Mouse (Mus musculus) liver (tissue): ENCODE measurements around the gene Olfr1404.
"Not testable (repeated sequence)": the region's sequence is repeated elsewhere in the genome, so short reads cannot be mapped to it uniquely, and the experiment has no call there.

Source experiments
- DNase-seq: peaks from one replicate; pipeline ENCODE4 v3.0.0-alpha.2; 2020; ENCODE audit warnings: mixed read lengths

Olfr1404 gene

GRCm38 (mm10) chr1:173212092-173212491, at the start of gene Olfr1404:
Olfr1404 (plus strand) TSS chr1:173212392.
- no peak for DNase-seq

GRCm38 (mm10) chr1:173174154-173174842, 37.9 kb upstream of the Olfr1404 start:
- no peak for DNase-seq

DNA sequence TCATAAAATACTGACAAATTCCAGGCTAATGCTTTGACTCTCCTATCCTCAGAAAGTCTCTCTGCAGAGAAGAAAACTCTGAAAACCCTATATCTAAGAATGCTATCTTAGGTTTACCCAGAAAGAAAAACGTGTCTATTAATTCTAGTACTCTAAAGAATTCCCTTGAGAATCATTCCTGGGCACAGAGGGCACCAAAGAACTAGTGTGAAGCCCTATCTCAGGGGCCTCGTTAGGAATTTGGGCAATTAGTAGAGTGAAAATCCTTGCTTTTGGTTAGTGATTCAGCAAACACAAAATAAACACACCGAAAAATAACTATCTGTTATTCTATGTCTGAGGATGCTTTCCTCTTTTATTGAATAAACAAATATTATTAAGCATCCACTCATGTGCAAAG, 21.7 kb upstream of the Olfr1404 start, which contains the start of gene Olfr1406:
Gene Olfr1406 (minus strand): TSS at position 101 of the 400 bp plus-strand sequence.
- no peak for DNase-seq

DNA sequence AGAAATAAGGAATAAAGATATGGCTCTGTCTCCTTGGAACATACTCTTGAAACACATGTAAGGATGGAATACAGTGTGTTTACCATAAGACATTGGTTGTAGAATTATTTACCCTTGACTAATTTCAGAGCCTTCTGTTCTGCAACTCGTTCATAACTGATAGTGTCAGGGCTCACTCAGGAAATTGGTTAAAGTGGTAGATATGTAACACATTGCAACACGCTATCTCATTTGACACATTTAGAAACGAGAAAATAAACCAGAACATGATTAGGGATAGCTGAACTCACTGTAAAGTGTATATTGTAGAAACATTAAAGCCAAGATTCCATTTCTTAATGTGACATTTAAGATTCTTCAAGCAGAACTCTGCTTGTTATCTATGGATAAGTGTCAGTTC, 20.1 kb upstream of the Olfr1404 start:
- DNase-seq = no peak

DNA sequence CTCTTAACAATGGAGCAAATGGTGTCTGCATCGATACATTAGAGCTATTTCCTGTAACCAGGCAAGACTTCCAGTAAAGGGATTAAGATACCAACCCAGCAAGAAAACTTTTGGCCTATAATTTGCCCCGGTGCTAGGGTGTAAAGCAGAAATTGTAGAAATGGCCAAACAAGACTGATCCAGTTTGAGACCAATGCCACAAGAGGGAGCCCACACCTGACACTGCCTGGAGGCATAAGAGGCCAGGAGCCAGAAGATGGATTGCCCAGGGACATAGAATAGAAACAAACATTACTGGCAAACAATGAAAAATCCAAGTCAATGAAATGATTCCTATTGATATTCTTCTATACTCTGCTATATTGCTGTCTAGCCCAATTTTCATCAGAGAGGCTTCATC, 15.8 kb upstream of the Olfr1404 start:
- no peak for DNase-seq

DNA sequence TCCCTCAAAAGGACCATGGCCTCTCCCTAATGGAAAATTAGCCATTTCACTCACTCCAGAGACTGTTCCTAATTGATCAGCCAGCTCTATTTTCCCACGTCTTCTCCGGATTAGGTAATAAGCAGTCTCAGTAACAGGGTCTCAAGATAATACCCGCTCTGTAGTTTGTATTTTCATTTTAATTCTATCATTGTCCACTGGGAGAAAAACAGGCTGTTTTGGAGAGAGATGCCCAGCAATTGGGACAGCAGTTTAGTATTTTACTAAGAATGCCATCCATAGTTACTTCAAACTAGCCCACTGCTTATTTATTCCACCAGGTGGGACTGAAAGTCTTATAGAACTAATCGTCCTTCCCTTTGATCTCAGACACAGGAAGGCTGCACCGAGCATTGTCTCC, 14.7 kb upstream of the Olfr1404 start, which contains the start of gene Olfr218:
Gene Olfr218 (plus strand): TSS at position 301 of the 400 bp plus-strand sequence.
- no peak for DNase-seq

DNA sequence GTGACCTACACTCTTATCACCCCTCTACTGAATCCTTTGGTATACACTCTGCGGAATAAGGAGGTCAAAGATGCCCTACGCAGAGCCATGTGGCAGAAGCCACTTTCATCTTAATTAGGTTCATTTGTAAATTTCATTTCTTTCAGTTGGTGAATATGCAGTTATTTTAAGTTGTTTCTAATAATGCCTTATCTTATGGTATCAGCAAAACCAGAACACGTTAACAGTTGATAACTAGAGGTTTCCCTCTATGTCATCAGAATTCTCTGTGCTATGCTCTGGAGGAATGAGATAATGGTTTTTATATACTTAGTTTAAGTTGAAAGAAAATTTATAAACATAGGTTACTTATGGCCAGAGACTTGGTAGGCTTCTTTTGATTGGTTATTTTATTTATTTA, 4.3 kb downstream of the Olfr1404 start:
- DNase-seq = no peak

GRCm38 (mm10) chr1:173227081-173227480, 14.9 kb downstream of the Olfr1404 start, which contains the start of gene Fcer1a:
Fcer1a (minus strand) TSS chr1:173227214.
- DNase-seq = no peak

GRCm38 (mm10) chr1:173237004-173237403, 24.8 kb downstream of the Olfr1404 start:
- DNase-seq = not testable (repeated sequence)

DNA sequence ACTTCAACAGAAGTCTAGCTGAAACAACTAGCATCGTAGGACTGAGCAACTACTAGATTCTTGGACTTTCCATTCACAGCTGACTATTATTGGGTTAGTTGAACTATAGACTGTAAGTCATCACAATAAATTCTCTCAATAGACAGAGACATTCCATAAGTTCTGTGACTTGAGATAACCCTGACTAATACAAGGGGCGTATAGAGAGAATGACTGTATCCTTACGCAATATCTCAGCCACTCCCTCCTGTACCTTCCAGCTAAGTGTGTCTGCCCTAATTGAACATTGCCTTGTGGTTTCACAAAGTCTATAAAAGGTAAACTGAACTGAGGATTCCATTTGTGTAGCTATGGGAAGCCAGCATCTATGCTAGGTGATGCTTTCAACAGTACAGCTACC, 37.7 kb downstream of the Olfr1404 start:
- DNase-seq = no peak

DNA sequence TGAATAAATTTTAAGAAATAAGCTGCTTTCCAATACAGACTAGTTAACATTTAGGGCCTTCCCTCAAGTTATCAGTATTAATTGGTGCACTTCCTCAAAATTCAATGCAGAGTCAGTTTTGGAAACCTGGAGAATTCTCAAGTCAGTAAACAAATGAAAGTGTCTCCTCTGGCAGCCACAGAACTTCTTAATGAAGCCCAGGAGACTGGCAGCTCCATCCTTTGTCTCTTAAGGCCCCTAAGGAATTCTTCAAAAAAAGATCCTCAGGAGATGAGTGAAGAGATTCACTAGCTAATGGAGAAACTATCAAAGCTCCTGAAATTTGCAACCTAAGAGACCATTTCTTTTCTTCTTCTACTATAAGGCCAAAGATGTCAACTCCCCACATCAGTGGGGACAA, 53.5 kb downstream of the Olfr1404 start, which contains the start of gene Olfr418:
Gene Olfr418 (plus strand): TSS at position 301 of the 400 bp plus-strand sequence.
- no peak for DNase-seq
